Mouse (Mus musculus) embryonic facial prominence, embryonic 11.5 days (tissue): ENCODE measurements around the gene Rhbdd1. TPM values are rescaled to one million over a fixed set of nuclear protein-coding genes. Genes with fewer than 3 reads are reported as not detected.

ENCODE experiments used
- ATAC-seq: fragments of 200-750 bp; cut with Nextera tagmentation; replicated peaks from 2 replicates; pipeline ENCODE4 v1.8.0; 2017; ENCODE audit warnings: low read depth; ENCODE audit not compliant: insufficient number of reproducible peaks, low FRiP score, low TSS enrichment
- DNase-seq: peaks from one replicate; pipeline ENCODE4 v3.0.0-alpha.2; 2015; ENCODE audit warnings: low spot score
- H3K27ac ChIP-seq: fragments of 300-500 bp; sonication (generic); replicated peaks from 2 replicates; pipeline ENCODE4 v1.5.1; 2014; ENCODE audit warnings: mild to moderate bottlenecking, low read depth, low read length, control low read depth
- H3K27me3 ChIP-seq: fragments of 300-500 bp; sonication (generic); 2 replicates; pipeline ENCODE4 v1.6.1; 2014; ENCODE audit warnings: mild to moderate bottlenecking, low read length, moderate library complexity, mixed read lengths; ENCODE audit not compliant: control insufficient read depth, insufficient read depth
- H3K36me3 ChIP-seq: fragments of 300-500 bp; sonication (generic); replicated peaks from 2 replicates; pipeline ENCODE4 v1.6.1; 2014; ENCODE audit warnings: low read depth, mild to moderate bottlenecking, low read length, moderate library complexity, mixed read lengths; ENCODE audit not compliant: control insufficient read depth, insufficient read depth
- H3K4me1 ChIP-seq: fragments of 300-500 bp; sonication (generic); 2 replicates; pipeline ENCODE4 v1.6.1; 2014; ENCODE audit warnings: low read length, mixed read lengths; ENCODE audit not compliant: control insufficient read depth, insufficient read depth
- H3K4me2 ChIP-seq: fragments of 300-500 bp; sonication (generic); 2 replicates; pipeline ENCODE4 v1.6.1; 2014; ENCODE audit warnings: low read depth, mild to moderate bottlenecking, control low read depth, low read length, moderate library complexity
- H3K4me3 ChIP-seq: fragments of 300-500 bp; sonication (generic); 2 replicates; pipeline ENCODE4 v1.5.1; 2014; ENCODE audit warnings: low read depth, low read length, control low read depth
- H3K9ac ChIP-seq: fragments of 300-500 bp; sonication (generic); replicated peaks from 2 replicates; pipeline ENCODE4 v1.6.1; 2014; ENCODE audit warnings: mild to moderate bottlenecking, control low read depth, low read length
- H3K9me3 ChIP-seq: fragments of 300-500 bp; sonication (generic); replicated peaks from 2 replicates; pipeline ENCODE4 v1.6.1; 2016; ENCODE audit warnings: mild to moderate bottlenecking, low read length, inconsistent platforms, mixed read lengths; ENCODE audit not compliant: control insufficient read depth
- WGBS: fragments of 180-500 bp; shearing (Covaris S2); extraction: QIAGEN DNeasy Blood & Tissue Kit; methylation state at CpG from one replicate; pipeline ENCODE4 v1.1.7; 2014; 5-methylcytosine and 5-hydroxymethylcytosine counted together
- polyA plus RNA-seq: library from polyadenylated mRNA; unstranded; fragments of >200 nt; fragmentation: Nextera tagmentation; extraction: Ambion mirVana; gene quantifications from 2 replicates; pipeline ENCODE4 v1.2.1, GENCODE M21; 2014

The Rhbdd1 gene
- polyA plus RNA-seq, 1 experiment from 2014 or later, result 6.7 TPM

GRCm38 (mm10) chr1:82283901-82284301 is 32.4 kb upstream of the Rhbdd1 start:
- 14% methylated on average over 1 of the region's 1 CpGs for WGBS
- peak; percentile 39 for DNase-seq
- H3K4me1 ChIP-seq, result no peaks in the 10 kb centered on the region; the same call in 1 of the 2 replicates

GRCm38 (mm10) chr1:82284403-82284802 is 31.8 kb upstream of the Rhbdd1 start:
- H3K4me1 ChIP-seq, result no peaks in the 10 kb centered on the region; the same call in 1 of the 2 replicates
- no peak for ATAC-seq
- H3K27ac ChIP-seq, result peak overlapping the region; percentile 88; the same call in 1 of the 2 replicates
- H3K4me2 ChIP-seq, result peak overlapping the region; percentile 67
- WGBS, result 39% methylated on average over 4 of the region's 4 CpGs
- H3K9me3 ChIP-seq, result no peaks in the 10 kb centered on the region
- no peaks in the 10 kb centered on the region for H3K27me3 ChIP-seq
- DNase-seq, result no peak
- H3K36me3 ChIP-seq, result peaks cover 4% of the 10 kb centered on the region
- peak overlapping the region; percentile 23 for H3K4me3 ChIP-seq
- peak overlapping the region; percentile 68 for H3K9ac ChIP-seq

More at GRCm38 (mm10) chr1:82283901-82284301, 32.4 kb upstream of the Rhbdd1 start:
- Histone ChIP-seq H3K27me3 (no peaks in the 10 kb centered on the region), H3K36me3 (peaks cover 2% of the 10 kb centered on the region), H3K4me3 (peak overlapping the region; percentile 43), H3K4me2 (peak overlapping the region; percentile 67), H3K27ac (peak overlapping the region; percentile 88), H3K9ac (peak overlapping the region; percentile 68), H3K9me3 (no peaks in the 10 kb centered on the region)
- no peak for ATAC-seq

- H3K27me3 ChIP-seq, result no peaks in the 10 kb centered on the region
- H3K4me2 ChIP-seq, result peak overlapping the region; percentile 65
- H3K36me3 ChIP-seq, result peaks cover 4% of the 10 kb centered on the region
- H3K4me1 ChIP-seq, result no peaks in the 10 kb centered on the region; the same call in 1 of the 2 replicates
- ATAC-seq (no peak), DNase-seq (no peak)
- H3K4me3 ChIP-seq, result peak overlapping the region; percentile 37
- H3K9ac ChIP-seq, result peak overlapping the region; percentile 58
- H3K27ac ChIP-seq, result no peak overlapping the region
- H3K9me3 ChIP-seq, result no peaks in the 10 kb centered on the region
- 30% methylated on average over 5 of the region's 5 CpGs for WGBS
Measured at GRCm38 (mm10) chr1:82285461-82286189, 30.6 kb upstream of the Rhbdd1 start.

- Histone ChIP-seq H3K4me1 (no peaks in the 10 kb centered on the region; the same call in 1 of the 2 replicates), H3K27me3 (no peaks in the 10 kb centered on the region), H3K4me3 (peak overlapping the region; percentile 37), H3K27ac (0 out of 2 replicates have a peak overlapping the region, but pooled peaks have one; percentile 28), H3K4me2 (peak overlapping the region; percentile 65), H3K9me3 (no peaks in the 10 kb centered on the region), H3K36me3 (peaks cover 4% of the 10 kb centered on the region), H3K9ac (peak overlapping the region; percentile 58)
- 23% methylated on average over 15 of the region's 15 CpGs for WGBS
- ATAC-seq (no peak), DNase-seq (no peak)
Measured at GRCm38 (mm10) chr1:82286190-82287051, 29.8 kb upstream of the Rhbdd1 start.

GRCm38 (mm10) chr1:82287052-82287775 is 29.0 kb upstream of the Rhbdd1 start:
- Histone ChIP-seq H3K4me1 (no peaks in the 10 kb centered on the region; the same call in 1 of the 2 replicates), H3K4me3 (peak overlapping the region; percentile 37), H3K9me3 (no peaks in the 10 kb centered on the region), H3K36me3 (peaks cover 4% of the 10 kb centered on the region), H3K27ac (no peak overlapping the region), H3K27me3 (no peaks in the 10 kb centered on the region), H3K4me2 (peak overlapping the region; percentile 65), H3K9ac (peak overlapping the region; percentile 58)
- no peak for DNase-seq
- no peak for ATAC-seq
- 67% methylated on average over 22 of the region's 22 CpGs for WGBS

GRCm38 (mm10) chr1:82287776-82288325 is 28.4 kb upstream of the Rhbdd1 start:
- peak overlapping the region; percentile 65 for H3K4me2 ChIP-seq
- peaks cover 4% of the 10 kb centered on the region for H3K36me3 ChIP-seq
- WGBS, result 94% methylated on average over 16 of the region's 16 CpGs
- no peak for ATAC-seq
- no peaks in the 10 kb centered on the region for H3K9me3 ChIP-seq
- peak overlapping the region; percentile 37 for H3K4me3 ChIP-seq
- H3K4me1 ChIP-seq, result no peaks in the 10 kb centered on the region; the same call in 1 of the 2 replicates
- H3K27me3 ChIP-seq, result no peaks in the 10 kb centered on the region
- H3K27ac ChIP-seq, result no peak overlapping the region
- no peak for DNase-seq
- no peak overlapping the region for H3K9ac ChIP-seq

GRCm38 (mm10) chr1:82288421-82288990 is 27.7 kb upstream of the Rhbdd1 start:
- H3K27ac ChIP-seq, result no peak overlapping the region
- peak overlapping the region; percentile 92 for H3K4me2 ChIP-seq
- DNase-seq (no peak), ATAC-seq (no peak)
- H3K4me3 ChIP-seq, result peak overlapping the region; percentile 73
- H3K9me3 ChIP-seq, result no peaks in the 10 kb centered on the region
- no peaks in the 10 kb centered on the region; the same call in 1 of the 2 replicates for H3K4me1 ChIP-seq
- H3K36me3 ChIP-seq, result peaks cover 4% of the 10 kb centered on the region
- no peak overlapping the region for H3K9ac ChIP-seq
- no peaks in the 10 kb centered on the region for H3K27me3 ChIP-seq
- 88% methylated on average over 17 of the region's 18 CpGs for WGBS
